Mouse (Mus musculus) neutrophil, adult 65 days (primary cell): Measurements from ENCODE around the gene Tmem135. TPM values are rescaled to one million over a fixed set of nuclear protein-coding genes. Genes with fewer than 3 reads are reported as not detected.

Experiments
- total RNA-seq: library from RNA; stranded (reverse); gene quantifications from 2 replicates; pipeline ENCODE4 v1.2.4, GENCODE M21; 2023

The Tmem135 gene
- 23.8 and 25.2 TPM in 2 replicates for total RNA-seq

DNA sequence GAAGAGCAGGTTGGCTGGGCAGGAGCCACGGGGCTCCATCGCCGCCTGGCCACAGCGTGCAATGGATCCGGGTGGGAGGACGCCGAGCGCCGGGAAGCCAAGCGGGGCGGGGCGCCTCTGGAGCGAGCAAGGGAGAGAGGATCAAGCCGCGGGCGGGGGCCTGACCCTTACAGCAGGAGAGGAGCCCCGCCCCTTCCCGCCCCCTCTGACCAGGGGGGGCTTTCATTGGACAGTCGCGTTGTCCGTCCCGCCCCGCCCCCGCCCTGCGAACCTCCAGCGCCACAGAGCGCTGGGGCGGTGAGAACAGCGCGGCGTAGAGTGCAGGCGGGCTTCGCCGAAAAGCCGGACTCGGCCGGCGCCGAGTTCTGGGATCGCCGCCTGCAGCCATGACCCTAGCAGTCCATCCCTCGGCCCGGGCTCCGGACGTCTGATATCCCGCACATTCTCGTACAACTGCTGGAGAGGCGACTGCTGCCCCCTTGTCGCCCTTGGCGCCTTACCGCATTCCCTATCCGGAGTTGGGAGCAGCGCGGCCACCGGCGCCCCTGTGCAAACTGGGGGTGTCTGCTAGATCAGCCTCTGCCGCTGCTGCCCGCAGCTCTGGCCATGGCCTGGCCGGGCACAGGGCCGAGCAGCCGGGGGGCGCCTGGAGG lies at the start of gene Tmem135, which contains the start of gene Fzd4:
TSS of gene Tmem135 (minus strand) at position 142 of the 653 bp plus-strand sequence.
TSS of gene Fzd4 (plus strand) at position 275 of the 653 bp plus-strand sequence.

Other genes starting within 250 kb of the Tmem135 start
- gene Fzd4, start 133 bp upstream of the Tmem135 start, total RNA-seq = 0.57 and 0.98 TPM in 2 replicates
- gene Prss23, start 123.0 kb upstream of the Tmem135 start, total RNA-seq = not detected in 2 replicates
- gene Me3, start 228.2 kb upstream of the Tmem135 start, total RNA-seq = not detected in 2 replicates